Mouse (Mus musculus) mesoderm, embryonic 11.5 days (tissue): Measurements from ENCODE around the gene Cacng2.

ENCODE experiments used
- DNase-seq: peaks from one replicate; pipeline ENCODE4 v3.0.0-alpha.2; 2012; ENCODE audit warnings: low read depth, low spot score

Cacng2 gene

DNA sequence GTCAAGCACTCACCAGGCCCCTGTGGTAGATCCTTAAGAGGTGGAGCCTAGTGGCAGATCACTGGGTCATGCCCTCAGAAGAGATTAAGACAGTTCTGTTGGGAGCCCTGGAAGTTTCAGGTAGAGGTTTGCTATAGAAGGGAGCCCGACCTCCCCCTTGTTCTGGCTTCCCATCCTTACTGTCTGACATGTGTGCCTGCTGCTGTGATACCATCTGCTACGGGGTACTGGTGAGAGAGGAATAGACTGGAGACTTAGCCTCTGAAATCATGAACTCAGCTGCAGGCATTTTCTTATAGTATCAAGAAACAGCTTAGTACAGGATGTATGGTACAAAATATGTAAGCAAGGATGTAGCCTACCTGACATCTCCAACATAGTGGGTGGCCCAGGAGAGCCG, 166.9 kb downstream of the Cacng2 start:
- DNase-seq: no peak

DNA sequence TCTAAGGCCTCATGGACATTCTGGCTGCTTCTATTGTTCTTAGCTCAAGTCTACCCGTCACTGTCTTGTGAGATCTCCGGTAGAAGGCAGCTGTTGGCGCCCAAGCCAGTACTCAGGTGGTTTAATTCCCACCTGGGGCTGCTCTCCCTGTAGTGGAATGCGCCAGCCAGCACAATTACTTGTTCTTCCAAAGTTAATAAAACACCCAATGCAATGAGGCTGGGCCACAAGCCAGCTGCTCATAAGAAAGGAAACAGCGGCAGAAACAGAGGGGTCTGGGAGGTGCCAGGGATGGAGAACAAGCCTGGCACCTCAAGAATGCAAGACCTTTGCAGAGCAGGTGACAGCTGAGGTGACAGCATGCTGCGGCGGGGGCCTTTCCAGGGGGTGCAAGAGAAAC, 170.8 kb downstream of the Cacng2 start:
- no peak for DNase-seq

DNA sequence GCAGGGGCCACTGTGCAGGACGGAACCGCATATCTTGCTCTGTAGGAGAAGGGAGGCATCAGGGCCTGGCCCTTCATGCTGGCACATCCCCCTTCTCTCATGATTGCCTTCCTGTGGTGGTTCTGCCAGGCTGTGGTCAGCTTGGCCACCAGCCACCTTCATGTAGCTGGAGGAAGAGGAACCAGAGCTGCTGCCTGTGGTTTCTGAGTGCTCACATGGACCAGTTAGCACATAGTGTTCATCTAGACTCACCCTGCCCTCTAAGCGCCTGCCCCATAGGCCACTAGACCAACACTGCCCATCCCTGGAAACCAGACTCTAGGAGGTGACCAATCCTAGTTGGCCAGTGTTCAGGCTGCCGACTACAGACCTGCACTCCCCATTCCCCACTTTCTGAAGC, 174.1 kb downstream of the Cacng2 start:
- no peak for DNase-seq
